Mouse (Mus musculus) forebrain, embryonic 15.5 days (tissue): ENCODE results near the gene Podn. TPM values are rescaled to one million over a fixed set of nuclear protein-coding genes. Genes with fewer than 3 reads are reported as not detected.
A peak's percentile ranks its signal among the peaks of the same experiment; 100 is the strongest.

Experiments used
- ATAC-seq: fragments of 200-750 bp; cut with Nextera tagmentation; replicated peaks from 2 replicates; pipeline ENCODE4 v1.8.0; 2017; ENCODE audit warnings: mild to moderate bottlenecking, moderate TSS enrichment, moderate library complexity
- H3K27ac ChIP-seq: fragments of 300-500 bp; sonication (generic); replicated peaks from 2 replicates; pipeline ENCODE4 v1.5.1; 2015; ENCODE audit warnings: mild to moderate bottlenecking, inconsistent platforms
- H3K27me3 ChIP-seq: fragments of 300-500 bp; sonication (generic); 2 replicates; pipeline ENCODE4 v1.6.1; 2015; ENCODE audit warnings: inconsistent platforms
- H3K36me3 ChIP-seq: fragments of 300-500 bp; sonication (generic); 2 replicates; pipeline ENCODE4 v1.6.1; 2015; ENCODE audit warnings: mild to moderate bottlenecking, inconsistent platforms
- H3K4me1 ChIP-seq: fragments of 300-500 bp; sonication (generic); 2 replicates; pipeline ENCODE4 v1.6.1; 2015; ENCODE audit warnings: inconsistent platforms
- H3K4me2 ChIP-seq: fragments of 300-500 bp; sonication (generic); replicated peaks from 2 replicates; pipeline ENCODE4 v1.6.1; 2015; ENCODE audit warnings: mild to moderate bottlenecking, inconsistent platforms
- H3K4me3 ChIP-seq: fragments of 300-500 bp; sonication (generic); 2 replicates; pipeline ENCODE4 v1.5.1; 2015; ENCODE audit warnings: mild to moderate bottlenecking, inconsistent platforms
- H3K9ac ChIP-seq: fragments of 300-500 bp; sonication (generic); replicated peaks from 2 replicates; pipeline ENCODE4 v1.6.1; 2015; ENCODE audit warnings: mild to moderate bottlenecking, inconsistent platforms
- H3K9me3 ChIP-seq: fragments of 300-500 bp; sonication (generic); 2 replicates; pipeline ENCODE4 v1.6.1; 2016; ENCODE audit warnings: inconsistent platforms
- WGBS: fragments of 180-500 bp; shearing (Covaris S2); methylation state at CpG from one replicate; pipeline ENCODE4 v1.1.7; 2015; ENCODE audit warnings: mixed read lengths; 5-methylcytosine and 5-hydroxymethylcytosine counted together
- polyA plus RNA-seq: library from polyadenylated mRNA; unstranded; fragments of >200 nt; fragmentation: Nextera tagmentation; extraction: Ambion mirVana; gene quantifications from 2 replicates; pipeline ENCODE4 v1.2.1, GENCODE M21; 2015

Podn gene
- polyA plus RNA-seq, 1 experiment from 2014 or later: 0.14 TPM

- no peak overlapping the region for H3K27ac ChIP-seq
- 78% methylated on average over 8 of the region's 8 CpGs for WGBS
- H3K27me3 ChIP-seq: no peaks in the 10 kb centered on the region
- no peak overlapping the region for H3K4me2 ChIP-seq
- no peak overlapping the region for H3K4me3 ChIP-seq
- peaks cover 9% of the 10 kb centered on the region for H3K4me1 ChIP-seq
- H3K36me3 ChIP-seq: no peaks in the 10 kb centered on the region
- ATAC-seq: no peak
- H3K9ac ChIP-seq: no peak overlapping the region
- H3K9me3 ChIP-seq: no peaks in the 10 kb centered on the region
Measured at GRCm38 (mm10) chr4:107988931-107989330, 107.3 kb downstream of the Podn start.

DNA sequence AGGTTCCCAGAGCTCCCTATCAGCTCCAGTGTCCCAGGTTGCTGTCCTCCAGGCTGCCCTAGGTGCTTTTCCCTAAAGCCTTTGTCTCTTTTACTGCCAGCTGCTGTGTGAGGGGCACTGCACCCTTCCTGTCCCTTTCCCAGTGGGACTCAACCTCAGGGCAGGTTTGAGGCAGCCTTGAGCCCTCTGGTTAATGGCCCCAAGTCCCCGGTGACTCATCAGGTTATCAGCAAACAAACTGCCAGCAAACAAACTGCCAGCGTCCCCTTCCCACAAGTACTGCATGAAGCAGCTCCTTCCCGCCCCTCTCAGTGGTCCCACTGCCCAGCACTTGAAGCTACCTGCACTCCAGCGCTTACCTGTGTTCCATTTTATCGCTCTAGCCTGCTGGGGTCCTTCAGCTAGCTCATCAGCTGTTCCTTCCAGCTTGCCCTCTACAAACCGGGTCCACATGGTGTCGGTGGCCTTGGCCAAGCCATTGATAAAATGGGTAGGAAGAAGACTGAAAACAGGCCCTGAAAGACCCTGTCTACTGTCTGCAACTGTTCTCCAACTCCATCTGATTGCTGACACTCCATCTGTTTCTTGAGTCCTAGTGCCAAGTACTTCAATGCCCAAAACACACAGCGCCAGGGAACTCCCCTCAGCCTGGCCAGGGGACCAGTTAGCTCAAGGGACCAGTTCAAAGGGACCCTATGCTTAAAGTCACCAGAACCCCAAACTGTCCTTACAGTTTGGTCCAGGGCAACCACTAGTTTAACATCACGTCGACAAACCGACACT is 109.7 kb downstream of the Podn start:
- no peaks in the 10 kb centered on the region for H3K27me3 ChIP-seq
- H3K36me3 ChIP-seq: no peaks in the 10 kb centered on the region
- H3K27ac ChIP-seq: no peak overlapping the region
- peaks cover 9% of the 10 kb centered on the region for H3K4me1 ChIP-seq
- no peak overlapping the region for H3K9ac ChIP-seq
- ATAC-seq: no peak
- WGBS: 93% methylated on average over 11 of the region's 11 CpGs
- no peaks in the 10 kb centered on the region for H3K9me3 ChIP-seq
- no peak overlapping the region for H3K4me2 ChIP-seq
- H3K4me3 ChIP-seq: no peak overlapping the region

GRCm38 (mm10) chr4:107985812-107986211 is 110.4 kb downstream of the Podn start:
- ATAC-seq: no peak
- no peaks in the 10 kb centered on the region for H3K27me3 ChIP-seq
- H3K36me3 ChIP-seq: no peaks in the 10 kb centered on the region
- WGBS: 67% methylated on average over 5 of the region's 5 CpGs
- H3K9me3 ChIP-seq: no peaks in the 10 kb centered on the region
- H3K9ac ChIP-seq: no peak overlapping the region
- no peak overlapping the region for H3K4me2 ChIP-seq
- no peak overlapping the region for H3K4me3 ChIP-seq
- peaks cover 9% of the 10 kb centered on the region for H3K4me1 ChIP-seq
- H3K27ac ChIP-seq: 0 out of 2 replicates have a peak overlapping the region, but pooled peaks have one; percentile 15

DNA sequence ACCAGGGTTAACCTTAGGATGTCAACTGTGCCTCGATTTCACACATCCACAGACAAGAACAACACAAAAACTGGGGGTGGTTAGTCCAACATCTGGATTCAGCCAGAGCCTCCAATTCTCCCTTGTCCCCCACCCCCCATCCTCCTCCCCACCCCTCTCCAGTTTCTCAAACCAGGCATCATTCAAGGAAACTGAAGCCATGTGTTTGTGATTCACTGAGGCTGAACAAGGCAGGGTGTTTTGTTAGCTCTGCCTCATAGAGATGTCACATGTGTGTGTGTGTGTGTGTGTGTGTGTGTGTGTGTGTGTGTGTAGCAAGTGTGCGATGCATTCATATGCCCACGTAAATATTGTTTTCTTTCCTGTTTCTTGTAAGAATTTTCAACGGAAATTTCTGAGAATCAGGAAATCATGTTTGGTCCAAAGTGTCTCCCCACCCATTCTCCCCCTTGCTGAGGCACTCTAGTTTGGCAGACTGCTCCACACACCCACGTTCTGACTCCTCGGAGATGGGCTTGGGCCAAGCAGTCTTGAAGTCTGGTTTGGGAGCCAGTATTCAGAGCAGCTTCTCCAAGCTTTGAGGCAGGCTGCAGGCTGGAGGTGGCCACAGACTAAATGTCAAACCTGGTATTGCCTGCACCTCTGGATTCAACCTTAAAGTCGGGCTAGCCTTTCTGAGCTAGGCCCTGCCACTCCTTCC is 111.8 kb downstream of the Podn start:
- H3K9me3 ChIP-seq: no peaks in the 10 kb centered on the region
- peak overlapping the region; percentile 58 for H3K27ac ChIP-seq
- H3K9ac ChIP-seq: no peak overlapping the region
- WGBS: 57% methylated on average over 7 of the region's 7 CpGs
- no peaks in the 10 kb centered on the region for H3K36me3 ChIP-seq
- no peak overlapping the region for H3K4me3 ChIP-seq
- H3K4me1 ChIP-seq: peaks cover 9% of the 10 kb centered on the region
- no peak overlapping the region for H3K4me2 ChIP-seq
- H3K27me3 ChIP-seq: no peaks in the 10 kb centered on the region
- 0 out of 2 replicates have a peak, but pooled peaks have one; percentile 45 for ATAC-seq

DNA sequence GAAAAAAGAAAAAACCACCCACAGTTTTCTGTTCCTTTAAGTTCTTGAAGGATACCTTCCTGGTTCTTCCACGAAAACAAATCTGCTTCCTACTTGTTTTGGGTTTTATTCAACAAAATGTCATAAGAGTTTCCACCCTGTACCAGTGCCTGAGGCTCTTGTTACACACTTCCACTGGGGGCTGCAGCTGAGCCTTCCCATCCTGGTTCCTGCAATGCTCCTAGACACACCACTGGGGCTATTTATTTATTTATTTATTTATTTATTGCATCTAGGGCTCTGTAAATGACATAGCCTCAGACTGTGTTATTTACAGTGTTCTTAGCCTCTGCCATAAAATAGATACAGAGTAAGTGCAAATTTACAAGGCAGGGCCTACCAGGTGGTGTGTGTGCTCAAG is 112.5 kb downstream of the Podn start:
- no peaks in the 10 kb centered on the region for H3K27me3 ChIP-seq
- WGBS: 74% methylated on average over 1 of the region's 1 CpGs
- ATAC-seq: no peak

DNA sequence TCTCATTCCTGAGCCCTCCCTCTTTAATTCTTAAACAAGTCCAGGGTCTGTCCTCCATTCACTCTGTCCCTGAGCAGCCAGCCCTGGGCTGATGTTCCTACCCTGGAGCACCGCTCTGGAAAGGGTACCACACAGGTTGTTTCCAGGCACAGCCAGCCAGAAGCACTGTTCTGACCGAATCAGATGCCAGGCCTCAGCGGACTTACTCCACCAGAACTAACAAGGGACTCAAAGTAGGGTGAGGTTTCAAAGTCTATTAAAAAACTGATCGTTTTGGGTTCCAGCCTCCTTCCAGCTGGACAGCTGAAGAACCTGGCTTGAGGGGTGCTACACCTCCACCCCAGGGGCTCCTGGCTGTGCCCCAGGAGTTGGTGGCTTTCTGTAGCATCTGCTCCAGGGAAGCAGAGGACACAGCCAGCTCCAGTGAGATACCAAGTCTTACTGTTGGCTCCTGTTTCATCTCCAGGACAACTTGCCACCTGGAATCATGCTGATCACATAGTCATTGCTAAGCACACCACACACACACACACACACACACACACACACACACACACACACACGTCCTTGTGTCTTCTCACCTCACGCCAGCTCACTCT is 116.1 kb downstream of the Podn start:
- Histone ChIP-seq H3K4me1 (peaks cover 5% of the 10 kb centered on the region; the same call in 1 of the 2 replicates), H3K4me3 (no peak overlapping the region), H3K36me3 (no peaks in the 10 kb centered on the region), H3K27me3 (no peaks in the 10 kb centered on the region), H3K4me2 (no peak overlapping the region), H3K9ac (no peak overlapping the region), H3K27ac (peak overlapping the region; percentile 20; the same call in 1 of the 2 replicates), H3K9me3 (no peaks in the 10 kb centered on the region)
- 72% methylated on average over 6 of the region's 6 CpGs for WGBS
- ATAC-seq: no peak

More for the DNA sequence above, 112.5 kb downstream of the Podn start:
- Histone ChIP-seq H3K4me2 (no peak overlapping the region), H3K9me3 (no peaks in the 10 kb centered on the region), H3K4me3 (no peak overlapping the region), H3K4me1 (peaks cover 9% of the 10 kb centered on the region), H3K27ac (0 out of 2 replicates have a peak overlapping the region, but pooled peaks have one; percentile 38), H3K9ac (no peak overlapping the region), H3K36me3 (no peaks in the 10 kb centered on the region)

- Histone ChIP-seq H3K9ac (no peak overlapping the region), H3K27me3 (no peaks in the 10 kb centered on the region), H3K4me2 (no peak overlapping the region), H3K4me1 (no peaks in the 10 kb centered on the region), H3K27ac (peak overlapping the region; percentile 20; the same call in 1 of the 2 replicates), H3K4me3 (no peak overlapping the region), H3K9me3 (no peaks in the 10 kb centered on the region), H3K36me3 (no peaks in the 10 kb centered on the region)
- 0 out of 2 replicates have a peak, but pooled peaks have one; percentile 53 for ATAC-seq
- 28% methylated on average over 2 of the region's 2 CpGs for WGBS
Measured at GRCm38 (mm10) chr4:107979530-107979929, 116.7 kb downstream of the Podn start.

GRCm38 (mm10) chr4:107977593-107977992 is 118.7 kb downstream of the Podn start:
- WGBS: 67% methylated on average over 4 of the region's 4 CpGs

GRCm38 (mm10) chr4:107975004-107975403 is 121.2 kb downstream of the Podn start:
- H3K27ac ChIP-seq: peak overlapping the region; percentile 20
- no peak for ATAC-seq
- H3K4me1 ChIP-seq: no peaks in the 10 kb centered on the region
- no peak overlapping the region for H3K4me2 ChIP-seq
- no peak overlapping the region for H3K9ac ChIP-seq
- no peaks in the 10 kb centered on the region for H3K36me3 ChIP-seq
- 81% methylated on average over 7 of the region's 7 CpGs for WGBS
- no peak overlapping the region for H3K4me3 ChIP-seq
- no peaks in the 10 kb centered on the region for H3K9me3 ChIP-seq
- H3K27me3 ChIP-seq: no peaks in the 10 kb centered on the region

More at GRCm38 (mm10) chr4:107977593-107977992, 118.7 kb downstream of the Podn start:
- H3K36me3 ChIP-seq: no peaks in the 10 kb centered on the region
- H3K4me1 ChIP-seq: no peaks in the 10 kb centered on the region
- no peak overlapping the region for H3K27ac ChIP-seq
- no peak overlapping the region for H3K4me3 ChIP-seq
- no peak for ATAC-seq
- no peak overlapping the region for H3K4me2 ChIP-seq
- H3K9ac ChIP-seq: no peak overlapping the region
- no peaks in the 10 kb centered on the region for H3K9me3 ChIP-seq
- H3K27me3 ChIP-seq: no peaks in the 10 kb centered on the region

- 66% methylated on average over 11 of the region's 11 CpGs for WGBS
- Histone ChIP-seq H3K27ac (peak overlapping the region; percentile 20), H3K4me2 (no peak overlapping the region), H3K27me3 (no peaks in the 10 kb centered on the region), H3K4me3 (no peak overlapping the region), H3K36me3 (no peaks in the 10 kb centered on the region), H3K9me3 (no peaks in the 10 kb centered on the region), H3K4me1 (no peaks in the 10 kb centered on the region), H3K9ac (no peak overlapping the region)
- 0 out of 2 replicates have a peak, but pooled peaks have one; percentile 38 for ATAC-seq
Measured at GRCm38 (mm10) chr4:107974527-107974926, 121.7 kb downstream of the Podn start.

DNA sequence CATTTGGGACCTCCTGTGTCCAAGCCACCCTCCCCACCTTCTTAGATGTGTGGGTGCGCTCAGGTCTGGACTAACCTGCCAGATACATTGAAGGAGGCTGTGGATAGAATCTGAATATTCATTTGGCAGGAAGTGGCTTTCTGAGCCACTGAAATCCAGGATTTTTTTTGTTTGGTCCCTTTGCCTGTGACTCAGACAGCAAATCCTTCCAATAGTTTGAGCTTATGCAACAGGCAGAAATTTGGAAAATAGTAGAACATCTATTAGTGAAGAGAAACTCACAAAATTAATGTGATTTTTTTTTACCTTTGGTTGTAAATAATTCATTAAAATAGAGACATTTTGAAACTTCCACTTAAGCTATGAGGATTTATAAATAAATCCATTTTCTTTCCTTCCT is 125.1 kb downstream of the Podn start:
- Histone ChIP-seq H3K27ac (no peak overlapping the region), H3K4me2 (no peak overlapping the region), H3K27me3 (no peaks in the 10 kb centered on the region), H3K9me3 (no peaks in the 10 kb centered on the region), H3K4me1 (no peaks in the 10 kb centered on the region), H3K36me3 (no peaks in the 10 kb centered on the region), H3K4me3 (no peak overlapping the region), H3K9ac (no peak overlapping the region)
- no peak for ATAC-seq
- WGBS: 91% methylated on average over 1 of the region's 1 CpGs

GRCm38 (mm10) chr4:107969781-107970180 is 126.5 kb downstream of the Podn start:
- Histone ChIP-seq H3K27ac (no peak overlapping the region), H3K36me3 (no peaks in the 10 kb centered on the region), H3K27me3 (no peaks in the 10 kb centered on the region), H3K9me3 (no peaks in the 10 kb centered on the region), H3K4me3 (no peak overlapping the region), H3K4me2 (no peak overlapping the region), H3K4me1 (no peaks in the 10 kb centered on the region), H3K9ac (no peak overlapping the region)
- ATAC-seq: no peak
